Mouse (Mus musculus): ENCODE measurements around the gene Atoh1. TPM values are rescaled to one million over a fixed set of nuclear protein-coding genes. Genes with fewer than 3 reads are reported as not detected.

The Atoh1 gene
- not detected for polyA plus RNA-seq (2017; shearing (Covaris generic))

DNA sequence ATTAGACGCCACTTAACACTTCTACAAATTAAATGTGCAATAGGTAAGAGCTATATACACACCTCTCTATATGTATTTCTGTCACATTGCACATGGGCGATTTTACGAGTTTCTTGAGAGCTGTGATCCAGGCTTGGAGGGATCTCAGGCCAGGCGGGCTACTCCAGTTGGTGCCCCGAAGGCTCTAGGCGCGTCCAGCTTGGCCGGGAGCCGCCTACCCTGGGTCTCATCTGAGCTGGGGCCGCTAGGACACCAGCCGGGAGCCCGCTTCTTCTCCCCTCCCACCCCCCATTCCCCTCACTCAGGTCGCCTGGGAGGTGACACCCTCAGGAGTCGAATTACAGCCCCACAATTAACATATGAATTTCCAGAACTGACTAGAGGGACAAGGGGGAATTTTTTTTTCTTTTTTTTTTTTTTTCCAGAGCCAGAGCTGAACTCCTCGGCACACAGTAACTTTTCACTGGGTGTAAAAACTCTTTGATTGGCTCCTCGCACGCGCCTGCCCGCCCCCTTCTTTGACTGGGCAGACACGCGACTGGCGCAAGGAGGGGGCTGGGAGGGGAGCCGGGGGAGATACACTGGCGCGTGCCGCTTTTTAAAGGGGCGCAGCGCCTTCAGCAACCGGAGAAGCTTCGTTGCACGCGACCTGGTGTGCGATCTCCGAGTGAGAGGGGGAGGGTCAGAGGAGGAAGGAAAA, at the start of gene Atoh1:
Atoh1 (plus strand) TSS at position 627 of the 700 bp plus-strand sequence.
- ATAC-seq = no peak

DNA sequence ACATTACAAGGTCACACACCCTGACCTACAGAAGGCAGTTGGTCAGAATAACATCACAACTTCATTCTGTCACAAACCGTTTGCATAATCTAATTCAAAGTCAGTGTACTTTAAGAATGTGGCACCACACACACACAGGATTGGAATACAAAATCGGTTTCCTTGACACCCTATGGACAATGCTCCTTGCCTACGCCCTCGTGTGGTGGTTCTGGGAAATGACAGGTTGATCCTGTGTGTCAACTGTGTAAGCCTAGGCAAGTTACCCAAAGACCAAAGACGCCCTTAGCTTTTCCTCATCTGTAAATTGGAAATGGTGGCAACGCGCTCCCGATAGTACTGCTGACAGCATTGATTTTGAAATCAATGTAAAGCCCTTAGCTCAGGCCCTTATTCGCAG, 45.0 kb upstream of the Atoh1 start:
- no peak for ATAC-seq

DNA sequence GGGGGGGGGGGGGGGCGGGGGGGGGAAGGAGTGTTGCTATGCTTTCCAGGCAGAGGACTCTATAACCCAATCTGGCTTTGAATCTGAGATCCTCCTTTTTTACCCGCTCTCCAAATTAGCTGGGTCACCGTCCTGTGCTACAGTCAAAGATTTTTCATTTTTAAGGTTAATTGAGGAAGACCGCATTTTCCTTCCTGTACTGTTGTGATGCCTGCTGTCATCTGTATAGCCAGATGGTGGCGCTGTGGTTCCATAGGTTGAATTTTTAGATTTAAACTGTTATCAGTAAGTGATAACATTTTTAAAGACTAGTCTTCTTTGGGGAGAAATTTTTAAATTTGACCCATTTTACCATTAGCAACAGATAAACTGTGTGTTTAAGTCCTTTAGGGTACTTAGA, 44.0 kb upstream of the Atoh1 start:
- ATAC-seq = no peak

DNA sequence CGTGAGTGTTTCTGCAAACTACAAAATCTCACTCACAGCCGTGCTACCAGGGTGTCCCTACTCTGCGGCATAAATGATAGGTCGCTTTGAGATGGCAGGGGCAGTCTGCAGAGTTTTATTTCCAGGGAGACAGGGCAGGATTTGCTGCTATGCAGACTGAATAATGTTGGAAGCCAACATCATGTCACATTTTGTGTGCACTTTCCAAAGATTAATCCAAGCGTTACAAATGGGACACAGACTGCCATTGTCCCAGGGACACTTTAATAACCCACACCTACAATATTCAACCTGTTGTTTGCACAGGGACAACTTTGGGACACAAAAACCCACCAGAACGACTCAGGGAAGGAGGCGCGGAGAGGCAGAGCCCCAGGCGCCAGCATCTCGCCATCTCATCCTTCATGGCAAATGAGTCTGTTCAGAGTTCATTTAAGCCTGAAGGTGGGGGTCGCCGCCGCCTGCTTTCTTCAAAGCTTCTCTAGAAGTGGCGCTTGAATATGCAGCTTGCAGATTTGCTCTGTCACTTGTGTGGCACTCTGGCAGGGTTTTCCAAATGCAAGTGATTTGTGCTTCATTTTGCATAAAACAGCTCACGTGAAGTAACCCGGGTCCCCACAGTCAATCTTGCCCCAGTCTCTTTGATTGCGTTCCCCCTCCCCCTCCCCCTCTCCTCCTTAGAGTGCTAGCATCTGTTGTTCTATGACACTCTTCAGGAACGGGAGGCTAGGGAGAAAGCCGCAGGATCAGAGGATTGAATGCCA, 40.6 kb upstream of the Atoh1 start:
- ATAC-seq = no peak

DNA sequence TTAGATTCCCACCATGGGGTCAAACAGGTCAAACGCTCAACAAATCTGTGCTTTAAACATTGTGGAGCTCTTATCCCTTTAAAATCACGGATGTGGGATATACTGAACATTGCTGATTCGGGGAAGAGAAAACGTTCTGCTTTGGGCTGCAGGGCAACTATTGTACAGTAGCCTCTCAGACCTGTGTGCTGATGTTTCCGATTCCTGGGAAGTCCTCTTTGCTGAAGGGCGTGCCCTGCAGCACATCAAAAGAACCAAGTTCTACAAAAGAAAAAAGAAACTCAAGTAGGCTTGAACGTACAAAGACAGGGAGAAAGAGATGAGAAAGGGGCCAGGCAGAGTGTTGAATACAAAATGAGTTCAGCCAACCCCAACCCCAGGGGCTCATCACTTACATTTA, 34.2 kb upstream of the Atoh1 start:
- ATAC-seq = no peak

DNA sequence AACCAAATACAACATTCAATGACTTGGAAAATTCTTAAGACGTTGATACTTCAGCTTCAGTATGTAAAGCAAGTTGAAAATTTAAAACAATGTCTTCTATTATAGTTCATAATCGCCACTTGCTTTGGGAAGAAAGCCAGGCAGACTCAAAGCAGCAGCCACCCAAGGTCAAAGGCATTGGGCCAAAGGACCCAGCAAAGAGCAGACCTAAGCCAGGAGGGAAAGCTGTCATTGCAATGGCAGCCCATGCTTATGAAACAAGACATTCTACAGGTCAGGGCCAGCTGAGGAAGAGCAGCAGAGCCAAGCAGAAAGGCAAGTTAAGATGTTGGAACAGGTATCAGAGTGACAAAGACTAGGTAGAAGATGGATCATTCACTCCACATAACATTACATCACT, 25.3 kb upstream of the Atoh1 start:
- ATAC-seq = no peak

DNA sequence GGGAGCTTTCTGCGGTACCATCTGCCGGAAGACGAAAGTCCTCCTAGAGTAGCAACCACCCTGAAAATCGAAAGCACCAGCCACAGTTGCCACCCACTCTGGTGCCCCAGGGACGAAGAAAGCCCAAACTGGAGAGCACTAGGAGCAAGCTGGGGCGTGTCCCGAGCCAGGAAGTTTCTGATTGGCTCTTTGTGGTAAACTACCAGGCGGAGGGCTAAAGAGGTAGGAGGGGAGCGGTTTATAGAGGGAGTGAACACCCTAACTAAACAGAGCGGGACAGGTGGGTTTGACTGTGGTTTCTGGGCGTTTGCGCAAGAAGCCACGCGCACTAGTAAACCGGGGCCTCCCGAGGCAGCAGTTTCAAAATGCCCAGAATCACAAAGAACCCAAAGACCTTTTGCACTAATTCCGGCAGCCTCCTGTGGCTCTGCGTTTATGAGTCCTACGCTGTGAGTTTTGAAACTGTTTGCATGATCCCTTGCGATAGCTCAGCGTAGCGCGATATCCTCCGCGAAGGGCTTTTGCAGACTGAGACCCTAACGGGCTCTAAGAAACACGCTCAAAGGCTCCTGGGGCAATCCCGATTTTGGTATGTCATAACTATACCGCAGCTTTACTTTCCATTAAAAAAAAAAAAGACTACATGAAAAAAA, 1.0 kb upstream of the Atoh1 start:
- ATAC-seq = no peak

DNA sequence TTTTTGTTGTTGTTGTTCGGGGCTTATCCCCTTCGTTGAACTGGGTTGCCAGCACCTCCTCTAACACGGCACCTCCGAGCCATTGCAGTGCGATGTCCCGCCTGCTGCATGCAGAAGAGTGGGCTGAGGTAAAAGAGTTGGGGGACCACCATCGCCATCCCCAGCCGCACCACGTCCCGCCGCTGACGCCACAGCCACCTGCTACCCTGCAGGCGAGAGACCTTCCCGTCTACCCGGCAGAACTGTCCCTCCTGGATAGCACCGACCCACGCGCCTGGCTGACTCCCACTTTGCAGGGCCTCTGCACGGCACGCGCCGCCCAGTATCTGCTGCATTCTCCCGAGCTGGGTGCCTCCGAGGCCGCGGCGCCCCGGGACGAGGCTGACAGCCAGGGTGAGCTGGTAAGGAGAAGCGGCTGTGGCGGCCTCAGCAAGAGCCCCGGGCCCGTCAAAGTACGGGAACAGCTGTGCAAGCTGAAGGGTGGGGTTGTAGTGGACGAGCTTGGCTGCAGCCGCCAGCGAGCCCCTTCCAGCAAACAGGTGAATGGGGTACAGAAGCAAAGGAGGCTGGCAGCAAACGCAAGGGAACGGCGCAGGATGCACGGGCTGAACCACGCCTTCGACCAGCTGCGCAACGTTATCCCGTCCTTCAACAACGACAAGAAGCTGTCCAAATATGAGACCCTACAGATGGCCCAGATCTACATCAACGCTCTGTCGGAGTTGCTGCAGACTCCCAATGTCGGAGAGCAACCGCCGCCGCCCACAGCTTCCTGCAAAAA, 496 bp downstream of the Atoh1 start:
- no peak for ATAC-seq

DNA sequence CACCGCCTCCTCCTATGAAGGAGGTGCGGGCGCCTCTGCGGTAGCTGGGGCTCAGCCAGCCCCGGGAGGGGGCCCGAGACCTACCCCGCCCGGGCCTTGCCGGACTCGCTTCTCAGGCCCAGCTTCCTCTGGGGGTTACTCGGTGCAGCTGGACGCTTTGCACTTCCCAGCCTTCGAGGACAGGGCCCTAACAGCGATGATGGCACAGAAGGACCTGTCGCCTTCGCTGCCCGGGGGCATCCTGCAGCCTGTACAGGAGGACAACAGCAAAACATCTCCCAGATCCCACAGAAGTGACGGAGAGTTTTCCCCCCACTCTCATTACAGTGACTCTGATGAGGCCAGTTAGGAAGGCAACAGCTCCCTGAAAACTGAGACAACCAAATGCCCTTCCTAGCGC, 1.1 kb downstream of the Atoh1 start:
- ATAC-seq = no peak

DNA sequence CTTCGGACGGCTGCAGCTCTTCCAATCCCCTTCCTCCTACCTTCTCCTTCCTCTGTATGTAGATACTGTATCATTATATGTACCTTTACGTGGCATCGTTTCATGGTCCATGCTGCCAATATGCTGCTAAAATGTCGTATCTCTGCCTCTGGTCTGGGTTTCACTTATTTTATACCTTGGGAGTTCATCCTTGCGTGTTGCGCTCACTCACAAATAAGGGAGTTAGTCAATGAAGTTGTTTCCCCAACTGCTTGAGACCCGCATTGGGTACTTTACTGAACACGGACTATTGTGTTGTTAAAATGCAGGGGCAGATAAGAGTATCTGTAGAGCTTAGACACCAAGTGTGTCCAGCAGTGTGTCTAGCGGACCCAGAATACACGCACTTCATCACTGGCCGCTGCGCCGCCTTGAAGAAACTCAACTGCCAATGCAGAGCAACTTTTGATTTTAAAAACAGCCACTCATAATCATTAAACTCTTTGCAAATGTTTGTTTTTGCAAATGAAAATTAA, 1.6 kb downstream of the Atoh1 start:
- ATAC-seq = no peak

DNA sequence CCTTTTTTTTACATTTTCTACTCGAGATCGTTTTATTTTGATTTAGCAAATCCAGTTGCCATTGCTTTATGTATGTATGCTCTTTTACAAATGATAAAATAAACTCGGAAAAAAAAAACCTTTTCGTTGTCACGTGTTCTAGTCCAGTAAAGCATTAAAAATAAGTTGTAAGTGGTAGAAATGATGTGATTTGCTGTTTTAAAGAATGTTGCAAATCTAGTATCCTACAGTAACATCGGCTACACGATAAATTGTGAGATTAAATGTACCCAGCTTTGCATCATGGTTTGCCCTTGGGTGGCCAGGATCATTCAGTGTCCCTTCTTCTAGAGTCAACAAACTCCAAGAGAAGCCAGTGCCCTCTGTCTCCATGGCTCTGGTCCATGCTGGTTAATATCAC, 2.2 kb downstream of the Atoh1 start:
- ATAC-seq = no peak

DNA sequence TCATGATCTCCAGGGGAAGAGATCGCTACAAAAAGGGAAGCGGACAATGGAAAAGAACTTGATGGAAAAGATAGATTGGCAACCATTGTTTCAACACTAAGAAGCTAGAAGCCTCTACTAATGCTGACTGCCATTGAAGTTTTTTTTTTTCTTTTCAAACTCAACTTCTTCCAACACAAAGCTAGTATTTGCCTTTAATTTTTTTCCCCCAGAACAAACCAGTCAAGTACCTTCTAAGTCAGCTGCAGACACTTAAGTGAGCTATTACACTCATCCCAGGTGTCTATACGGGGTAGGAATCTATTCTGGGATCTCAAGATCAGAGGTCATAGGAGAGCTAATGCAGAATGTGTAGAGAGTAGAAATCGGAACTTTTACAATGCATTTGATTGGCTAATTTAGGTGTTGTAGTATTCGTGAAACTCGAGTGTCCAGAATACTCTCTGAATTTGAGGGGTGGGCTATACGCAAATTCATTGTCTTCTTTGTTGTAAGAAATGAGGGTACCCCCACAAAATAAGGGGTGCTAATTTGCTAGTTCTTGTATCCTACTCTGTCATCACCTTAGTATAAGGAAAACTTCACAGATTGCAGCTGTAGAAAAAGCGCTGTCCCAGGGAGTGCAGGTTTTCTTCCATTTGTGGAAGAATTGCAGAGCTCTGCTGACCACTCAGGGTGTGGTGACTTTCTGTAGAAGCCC, 2.8 kb downstream of the Atoh1 start:
- ATAC-seq = no peak

DNA sequence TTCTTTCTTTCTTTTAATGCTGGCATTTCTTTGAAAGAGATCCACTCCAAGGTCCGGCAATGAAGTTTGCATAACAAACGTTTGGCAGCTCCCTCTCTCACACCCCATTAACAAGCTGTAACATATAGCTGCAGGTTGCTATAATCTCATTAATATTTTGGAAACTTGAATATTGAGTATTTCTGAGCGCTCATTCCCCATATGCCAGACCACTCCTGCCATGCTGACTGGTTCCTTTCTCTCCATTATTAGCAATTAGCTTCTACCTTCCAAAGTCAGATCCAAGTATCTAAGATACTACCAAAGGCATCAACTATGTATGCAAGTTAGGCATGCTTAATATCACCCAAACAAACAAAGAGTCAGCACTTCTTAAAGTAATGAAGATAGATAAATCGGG, 4.4 kb downstream of the Atoh1 start:
- no peak for ATAC-seq

DNA sequence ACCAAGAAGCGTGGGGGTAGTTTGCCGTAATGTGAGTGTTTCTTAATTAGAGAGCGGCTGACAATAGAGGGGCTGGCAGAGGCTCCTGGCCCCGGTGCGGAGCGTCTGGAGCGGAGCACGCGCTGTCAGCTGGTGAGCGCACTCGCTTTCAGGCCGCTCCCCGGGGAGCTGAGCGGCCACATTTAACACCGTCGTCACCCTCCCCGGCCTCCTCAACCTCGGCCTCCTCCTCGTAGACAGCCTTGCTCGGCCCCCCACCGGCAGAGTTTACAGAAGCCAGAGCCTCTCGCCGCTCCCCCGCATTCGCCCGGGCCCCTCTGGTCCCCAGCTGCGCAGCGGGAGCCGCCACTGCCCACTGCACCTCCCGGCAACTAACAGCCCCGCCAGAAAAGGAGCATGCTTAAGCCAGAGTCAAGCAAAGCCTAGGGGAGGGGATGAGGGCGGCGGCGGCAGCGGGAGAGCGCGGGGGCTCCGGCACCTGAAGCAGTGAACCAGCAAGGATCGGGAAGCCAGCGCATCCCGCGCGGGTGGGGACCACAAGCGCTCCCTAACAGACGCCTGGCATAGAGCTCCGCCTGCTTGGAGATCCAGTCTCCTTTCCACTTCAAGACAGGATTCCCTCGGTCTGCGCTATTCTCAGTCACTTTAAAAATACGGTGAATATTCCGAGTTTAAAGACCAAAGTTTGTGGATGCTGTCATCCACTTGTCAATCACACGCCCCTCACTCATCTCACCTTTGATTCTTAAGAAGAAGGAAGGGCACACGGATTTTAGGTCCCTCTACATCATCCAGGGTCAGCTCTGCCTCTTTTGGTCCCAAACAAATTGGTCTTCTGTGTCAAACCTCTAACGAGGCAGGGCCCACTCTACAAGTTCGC, 5.8 kb downstream of the Atoh1 start:
- no peak for ATAC-seq

DNA sequence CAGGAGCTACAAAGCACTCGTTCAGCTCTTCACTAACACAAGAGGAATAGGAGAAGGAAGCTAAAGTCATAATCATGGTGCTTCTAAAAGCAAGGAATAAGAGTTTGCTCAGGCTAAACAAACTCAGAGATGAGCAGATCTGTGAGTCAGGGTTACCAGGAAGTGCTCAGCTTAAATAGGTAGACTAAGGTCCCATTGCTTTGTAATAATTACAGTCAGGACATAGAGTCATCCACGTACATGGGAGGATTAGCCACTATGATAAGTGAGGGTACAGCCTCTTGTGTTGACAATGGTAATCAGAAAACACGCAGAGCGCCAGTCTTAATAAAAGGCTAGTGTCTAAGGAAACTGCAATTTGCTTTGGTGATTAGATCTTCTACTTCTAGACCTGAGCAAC, 7.4 kb downstream of the Atoh1 start:
- ATAC-seq = no peak

DNA sequence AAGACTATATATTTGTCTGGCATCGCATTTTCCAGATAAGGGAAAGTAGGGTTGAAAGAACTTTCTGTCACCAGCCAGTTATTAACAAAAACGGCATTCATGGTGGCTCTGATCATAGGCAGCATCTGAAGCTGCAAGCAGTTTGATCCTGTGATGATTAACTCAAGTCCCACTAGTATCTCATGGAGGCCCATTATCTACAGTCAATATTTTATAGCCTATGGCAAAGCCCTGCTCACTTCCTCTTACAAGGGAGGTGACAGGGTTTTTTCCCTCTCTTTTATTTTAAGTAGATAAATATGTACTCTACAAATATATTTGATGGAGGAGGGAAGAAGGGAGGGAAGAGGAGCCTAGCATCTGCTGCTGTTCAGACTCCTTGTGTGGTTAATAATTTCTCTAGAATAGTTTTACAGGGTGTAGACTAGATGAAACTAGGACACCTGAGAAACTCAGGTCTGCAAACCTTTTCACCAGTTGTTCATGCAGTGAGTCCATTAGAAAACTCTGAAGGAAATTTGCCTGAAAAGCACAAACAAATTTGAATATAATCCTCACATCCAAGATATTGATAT, 14.1 kb downstream of the Atoh1 start:
- ATAC-seq = no peak

DNA sequence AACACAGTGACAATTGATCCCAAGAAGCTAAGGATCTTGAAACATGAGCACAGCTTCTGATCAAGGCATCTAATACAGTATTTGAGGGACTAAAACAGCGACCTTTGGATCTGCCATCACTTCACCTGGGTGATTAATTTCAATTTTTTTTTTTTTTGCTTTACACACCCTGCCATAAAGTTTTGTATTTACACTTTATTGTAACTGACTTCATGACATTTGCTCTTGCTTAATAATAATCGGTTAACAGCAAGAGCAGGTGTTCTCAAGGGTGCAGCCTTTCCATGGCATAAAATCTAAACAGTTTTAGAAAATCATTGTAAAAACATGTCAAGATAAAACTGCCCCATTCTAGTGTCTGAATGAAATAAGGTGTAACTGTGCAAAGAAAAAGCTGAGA, 25.6 kb downstream of the Atoh1 start:
- no peak for ATAC-seq

DNA sequence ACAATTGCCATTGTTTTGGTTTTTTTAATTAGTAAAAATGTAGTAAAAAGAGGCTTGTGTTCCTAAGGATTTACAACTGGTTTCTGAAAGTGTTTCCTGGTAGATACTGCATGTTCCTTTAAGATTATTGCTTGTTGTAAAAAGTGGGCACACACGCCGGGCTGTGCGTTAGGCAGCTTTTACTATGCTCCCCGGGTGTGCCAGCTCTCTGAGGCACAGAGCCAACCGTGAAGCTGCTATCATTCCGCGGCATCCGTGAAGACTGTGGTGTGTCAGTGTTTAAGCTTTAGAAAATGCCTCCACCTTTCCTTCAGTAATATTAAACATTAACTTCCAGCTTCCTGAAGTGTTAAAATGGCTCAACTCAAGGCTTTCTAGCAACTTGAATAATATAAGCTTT, 35.0 kb downstream of the Atoh1 start:
- ATAC-seq = no peak

DNA sequence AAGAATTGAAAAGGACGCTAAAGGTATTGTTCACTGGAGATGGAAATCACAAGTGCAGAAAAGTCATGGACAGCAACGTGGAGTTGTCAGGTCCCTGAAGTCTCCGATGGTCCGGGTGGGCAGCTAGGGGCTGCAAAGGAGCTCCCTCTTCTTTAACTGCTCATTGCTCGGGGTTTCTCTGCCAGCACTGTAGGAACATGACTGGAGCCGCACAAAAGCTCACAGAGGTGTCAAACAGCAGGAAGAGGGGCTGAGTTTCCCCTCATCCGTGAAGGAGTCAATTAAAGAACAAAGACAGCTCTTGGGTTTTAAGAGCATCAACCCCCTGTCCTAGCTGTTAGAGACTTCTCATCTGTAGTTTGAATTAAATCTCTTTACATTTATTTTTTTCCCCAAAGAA, 44.5 kb downstream of the Atoh1 start:
- no peak for ATAC-seq

Measured in activated CD4-positive, CD25-positive, alpha-beta regulatory T cell, adult 4 months (primary cell).